Mouse (Mus musculus) forebrain, embryonic 13.5 days (tissue): ENCODE measurements at regions not wholly inside any gene's neighbourhood (a gene's known extent, or its start where the extent isn't known, plus 50 kb on each side); places are given as distances from the start of the nearest gene placed in this dataset.

Experiments
- ATAC-seq: fragments of 200-750 bp; cut with Nextera tagmentation; 2 replicates; pipeline ENCODE4 v1.8.0; 2017
- H3K27ac ChIP-seq: fragments of 300-500 bp; sonication (generic); 2 replicates; pipeline ENCODE4 v1.5.1; 2015; ENCODE audit warnings: inconsistent platforms, mild to moderate bottlenecking, moderate library complexity
- H3K27me3 ChIP-seq: fragments of 300-500 bp; sonication (generic); 2 replicates; pipeline ENCODE4 v1.6.1; 2015; ENCODE audit warnings: mild to moderate bottlenecking, inconsistent platforms
- H3K36me3 ChIP-seq: fragments of 300-500 bp; sonication (generic); 2 replicates; pipeline ENCODE4 v1.6.1; 2015; ENCODE audit warnings: mild to moderate bottlenecking, inconsistent platforms; ENCODE audit not compliant: poor library complexity, severe bottlenecking
- H3K4me1 ChIP-seq: fragments of 300-500 bp; sonication (generic); 2 replicates; pipeline ENCODE4 v1.6.1; 2015; ENCODE audit warnings: inconsistent platforms
- H3K4me2 ChIP-seq: fragments of 300-500 bp; sonication (generic); 2 replicates; pipeline ENCODE4 v1.6.1; 2015; ENCODE audit warnings: inconsistent platforms, mild to moderate bottlenecking, moderate library complexity
- H3K4me3 ChIP-seq: fragments of 300-500 bp; sonication (generic); 2 replicates; pipeline ENCODE4 v1.5.1; 2015; ENCODE audit warnings: mild to moderate bottlenecking, inconsistent platforms
- H3K9ac ChIP-seq: fragments of 300-500 bp; sonication (generic); 2 replicates; pipeline ENCODE4 v1.6.1; 2015; ENCODE audit warnings: mild to moderate bottlenecking, inconsistent platforms
- H3K9me3 ChIP-seq: fragments of 300-500 bp; sonication (generic); replicated peaks from 2 replicates; pipeline ENCODE4 v1.6.1; 2016; ENCODE audit warnings: inconsistent platforms
- WGBS: fragments of 180-500 bp; shearing (Covaris S2); methylation state at CpG from one replicate; pipeline ENCODE4 v1.1.7; 2015; 5-methylcytosine and 5-hydroxymethylcytosine counted together

GRCm38 (mm10) chr12:16051439-16051838, 234.7 kb upstream of the Trib2 start:
- H3K36me3 ChIP-seq = no peaks in the 10 kb centered on the region
- H3K4me3 ChIP-seq = no peak overlapping the region
- no peaks in the 10 kb centered on the region for H3K27me3 ChIP-seq
- H3K9me3 ChIP-seq = no peaks in the 10 kb centered on the region
- H3K27ac ChIP-seq = no peak overlapping the region
- no peak overlapping the region for H3K4me2 ChIP-seq
- no peaks in the 10 kb centered on the region for H3K4me1 ChIP-seq
- no peak for ATAC-seq
- 89% methylated on average over 2 of the region's 2 CpGs for WGBS
- no peak overlapping the region for H3K9ac ChIP-seq

- ATAC-seq = no peak
- Histone ChIP-seq H3K9me3 (no peaks in the 10 kb centered on the region), H3K27me3 (no peaks in the 10 kb centered on the region), H3K4me1 (no peaks in the 10 kb centered on the region), H3K4me2 (no peak overlapping the region), H3K9ac (no peak overlapping the region), H3K4me3 (no peak overlapping the region), H3K36me3 (no peaks in the 10 kb centered on the region), H3K27ac (no peak overlapping the region)
- 62% methylated on average over 4 of the region's 4 CpGs for WGBS
Measured at GRCm38 (mm10) chr12:16049545-16049944, 232.8 kb upstream of the Trib2 start.

- Histone ChIP-seq H3K4me1 (no peaks in the 10 kb centered on the region), H3K4me3 (no peak overlapping the region), H3K4me2 (no peak overlapping the region), H3K27ac (no peak overlapping the region), H3K36me3 (no peaks in the 10 kb centered on the region), H3K9me3 (no peaks in the 10 kb centered on the region), H3K9ac (no peak overlapping the region), H3K27me3 (no peaks in the 10 kb centered on the region)
- ATAC-seq = no peak
- WGBS = 87% methylated on average over 1 of the region's 1 CpGs
Measured at GRCm38 (mm10) chr12:16046643-16047042, 229.9 kb upstream of the Trib2 start.

DNA sequence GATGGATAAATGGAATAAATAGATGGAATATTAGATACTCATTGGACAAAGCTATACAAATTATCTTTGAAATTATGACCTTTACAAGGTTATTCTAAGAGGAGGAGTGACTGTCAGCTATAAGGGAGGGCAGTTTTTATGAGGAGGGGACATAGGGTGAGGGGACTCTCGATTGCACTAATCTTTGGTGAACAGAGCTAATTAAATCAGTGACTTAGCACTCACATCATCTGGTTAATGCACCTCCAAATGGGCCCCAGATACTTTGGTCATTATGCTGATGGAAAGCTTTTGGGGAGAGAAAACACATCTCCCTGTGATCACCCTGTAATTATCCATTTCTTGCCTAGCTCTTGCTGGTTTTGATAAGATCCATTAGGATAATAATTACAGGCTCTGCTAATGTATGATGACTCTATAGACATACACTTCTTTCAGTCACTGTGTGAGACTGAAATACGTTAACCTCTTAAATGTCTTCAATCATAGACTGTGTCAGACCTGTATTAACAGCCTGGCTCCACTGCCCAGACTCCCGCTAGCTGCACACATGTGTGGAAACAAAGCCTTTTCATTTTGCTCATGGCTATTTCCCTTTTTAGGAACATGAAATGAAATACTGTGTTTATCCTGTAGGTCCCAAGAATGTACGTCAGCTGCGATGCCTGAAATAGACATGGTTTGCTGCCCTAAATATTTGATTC, 229.2 kb upstream of the Trib2 start:
- no peak overlapping the region for H3K4me3 ChIP-seq
- H3K9me3 ChIP-seq = no peaks in the 10 kb centered on the region
- H3K4me1 ChIP-seq = peaks cover 3% of the 10 kb centered on the region; the same call in 1 of the 2 replicates
- WGBS = 53% methylated on average over 5 of the region's 5 CpGs
- H3K27me3 ChIP-seq = no peaks in the 10 kb centered on the region
- no peak overlapping the region for H3K9ac ChIP-seq
- peak overlapping the region; percentile 12; the same call in 1 of the 2 replicates for H3K27ac ChIP-seq
- no peak overlapping the region for H3K4me2 ChIP-seq
- H3K36me3 ChIP-seq = no peaks in the 10 kb centered on the region
- ATAC-seq = peak; percentile 90

- ATAC-seq = no peak
- WGBS = 92% methylated on average over 8 of the region's 8 CpGs
- no peak overlapping the region for H3K4me3 ChIP-seq
Measured at GRCm38 (mm10) chr12:16043466-16044214, 226.9 kb upstream of the Trib2 start.

GRCm38 (mm10) chr12:16042362-16042761, 225.6 kb upstream of the Trib2 start:
- no peak overlapping the region for H3K4me2 ChIP-seq

More at GRCm38 (mm10) chr12:16043466-16044214, 226.9 kb upstream of the Trib2 start:
- H3K27me3 ChIP-seq = no peaks in the 10 kb centered on the region
- no peak overlapping the region for H3K27ac ChIP-seq
- peaks cover 3% of the 10 kb centered on the region; the same call in 1 of the 2 replicates for H3K4me1 ChIP-seq
- H3K36me3 ChIP-seq = no peaks in the 10 kb centered on the region
- H3K9ac ChIP-seq = no peak overlapping the region
- H3K9me3 ChIP-seq = no peaks in the 10 kb centered on the region
- H3K4me2 ChIP-seq = no peak overlapping the region

GRCm38 (mm10) chr12:16041129-16041528, 224.4 kb upstream of the Trib2 start:
- no peaks in the 10 kb centered on the region for H3K36me3 ChIP-seq
- no peaks in the 10 kb centered on the region for H3K9me3 ChIP-seq
- H3K4me3 ChIP-seq = no peak overlapping the region
- no peak overlapping the region for H3K27ac ChIP-seq
- H3K4me2 ChIP-seq = no peak overlapping the region
- H3K27me3 ChIP-seq = no peaks in the 10 kb centered on the region
- H3K4me1 ChIP-seq = peaks cover 3% of the 10 kb centered on the region; the same call in 1 of the 2 replicates
- no peak overlapping the region for H3K9ac ChIP-seq
- 39% methylated on average over 4 of the region's 4 CpGs for WGBS
- 0 out of 2 replicates have a peak, but pooled peaks have one; percentile 21 for ATAC-seq

More at GRCm38 (mm10) chr12:16042362-16042761, 225.6 kb upstream of the Trib2 start:
- 94% methylated on average over 1 of the region's 1 CpGs for WGBS
- Histone ChIP-seq H3K27ac (no peak overlapping the region), H3K4me1 (peaks cover 3% of the 10 kb centered on the region; the same call in 1 of the 2 replicates), H3K9ac (no peak overlapping the region), H3K9me3 (no peaks in the 10 kb centered on the region), H3K4me3 (no peak overlapping the region), H3K36me3 (no peaks in the 10 kb centered on the region), H3K27me3 (no peaks in the 10 kb centered on the region)
- ATAC-seq = no peak

DNA sequence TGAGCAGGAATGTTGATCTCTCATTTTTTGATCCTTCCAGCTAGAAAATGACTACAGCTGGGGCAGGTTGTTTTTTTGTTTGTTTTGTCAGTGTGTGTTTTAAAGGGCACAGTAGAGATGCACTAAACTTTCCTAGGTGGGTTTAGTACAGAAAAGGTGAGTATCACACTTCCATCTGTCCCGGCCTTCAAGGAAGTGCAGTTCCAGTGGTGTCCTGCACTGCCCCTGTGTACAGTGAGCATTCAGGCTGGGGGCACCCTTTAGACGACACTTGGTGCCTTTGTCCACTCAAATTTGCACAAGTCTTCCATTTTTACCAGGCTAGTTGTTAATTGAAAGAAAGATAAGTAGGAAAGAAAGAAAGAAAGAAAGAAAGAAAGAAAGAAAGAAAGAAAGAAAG, 218.8 kb upstream of the Trib2 start:
- no peaks in the 10 kb centered on the region for H3K36me3 ChIP-seq
- H3K4me1 ChIP-seq = no peaks in the 10 kb centered on the region
- no peak overlapping the region for H3K4me2 ChIP-seq
- H3K27me3 ChIP-seq = no peaks in the 10 kb centered on the region
- H3K9me3 ChIP-seq = no peaks in the 10 kb centered on the region
- H3K27ac ChIP-seq = no peak overlapping the region
- 35% methylated on average over 2 of the region's 2 CpGs for WGBS
- H3K9ac ChIP-seq = no peak overlapping the region
- no peak overlapping the region for H3K4me3 ChIP-seq
- ATAC-seq = no peak

DNA sequence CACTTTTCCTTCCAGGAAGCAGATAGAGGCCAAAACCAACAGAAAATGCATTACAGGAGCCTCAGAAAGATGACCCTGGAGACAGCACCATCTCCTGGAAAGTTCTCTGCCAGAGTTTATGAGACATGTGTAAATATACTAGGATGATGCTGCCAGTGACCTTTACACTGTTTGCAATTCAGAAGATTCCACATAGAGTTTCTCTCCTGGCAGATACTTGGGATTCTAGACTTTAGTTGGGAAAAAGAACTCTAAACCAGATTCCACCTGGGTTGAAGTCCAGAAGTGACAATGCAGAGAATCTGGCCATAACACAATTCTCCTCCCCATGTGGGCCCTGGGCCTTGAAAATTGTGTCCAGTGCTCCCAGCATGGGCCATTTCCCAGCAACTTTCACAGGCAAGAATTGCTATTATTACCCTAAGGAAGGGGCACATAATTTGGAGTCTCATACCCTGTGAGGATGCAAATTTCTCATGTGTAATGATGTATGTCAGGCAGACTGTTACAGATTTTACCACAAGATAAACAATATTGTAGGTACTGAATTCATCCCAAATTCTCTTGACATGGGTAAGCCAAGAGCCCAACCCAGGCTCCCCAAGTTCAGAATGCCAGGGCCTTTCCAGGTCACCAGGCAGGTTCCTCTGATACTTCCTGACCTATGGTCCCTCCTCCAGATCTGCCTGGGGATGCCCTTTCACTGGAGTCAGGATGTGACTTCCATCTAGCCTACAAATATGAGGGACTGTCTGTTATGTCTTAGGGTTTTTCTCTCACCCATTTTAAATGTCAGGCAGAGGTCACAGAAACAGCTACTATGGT, 218.2 kb upstream of the Trib2 start:
- no peak overlapping the region for H3K4me2 ChIP-seq
- no peak for ATAC-seq
- no peak overlapping the region for H3K9ac ChIP-seq
- H3K27ac ChIP-seq = no peak overlapping the region
- H3K36me3 ChIP-seq = no peaks in the 10 kb centered on the region
- no peaks in the 10 kb centered on the region for H3K4me1 ChIP-seq
- H3K4me3 ChIP-seq = no peak overlapping the region
- no peaks in the 10 kb centered on the region for H3K27me3 ChIP-seq
- H3K9me3 ChIP-seq = no peaks in the 10 kb centered on the region

DNA sequence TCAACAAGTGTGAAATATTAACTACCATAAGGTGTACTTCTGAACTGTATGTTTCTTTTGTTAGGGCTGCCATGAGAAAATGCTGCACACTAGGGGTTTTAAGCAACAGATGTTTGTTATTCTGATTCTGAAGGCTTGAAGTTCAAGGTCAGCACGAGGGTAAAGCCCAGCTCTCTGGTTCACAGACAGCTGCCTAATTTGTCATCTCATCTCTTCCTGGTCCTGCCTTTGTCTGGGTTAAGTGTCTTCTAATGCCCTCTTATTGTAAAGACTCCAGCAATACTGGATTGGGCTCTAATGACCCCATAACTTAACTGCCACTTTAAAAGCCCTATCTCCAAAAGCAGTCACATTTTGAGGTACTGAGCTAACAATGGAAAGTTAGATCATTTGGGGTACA, 209.9 kb upstream of the Trib2 start:
- no peak overlapping the region for H3K9ac ChIP-seq
- ATAC-seq = no peak
- H3K27ac ChIP-seq = no peak overlapping the region
- no peaks in the 10 kb centered on the region for H3K36me3 ChIP-seq
- H3K4me3 ChIP-seq = no peak overlapping the region
- H3K9me3 ChIP-seq = no peaks in the 10 kb centered on the region
- WGBS = 26% methylated on average over 1 of the region's 1 CpGs
- no peaks in the 10 kb centered on the region for H3K4me1 ChIP-seq
- no peak overlapping the region for H3K4me2 ChIP-seq
- H3K27me3 ChIP-seq = no peaks in the 10 kb centered on the region

DNA sequence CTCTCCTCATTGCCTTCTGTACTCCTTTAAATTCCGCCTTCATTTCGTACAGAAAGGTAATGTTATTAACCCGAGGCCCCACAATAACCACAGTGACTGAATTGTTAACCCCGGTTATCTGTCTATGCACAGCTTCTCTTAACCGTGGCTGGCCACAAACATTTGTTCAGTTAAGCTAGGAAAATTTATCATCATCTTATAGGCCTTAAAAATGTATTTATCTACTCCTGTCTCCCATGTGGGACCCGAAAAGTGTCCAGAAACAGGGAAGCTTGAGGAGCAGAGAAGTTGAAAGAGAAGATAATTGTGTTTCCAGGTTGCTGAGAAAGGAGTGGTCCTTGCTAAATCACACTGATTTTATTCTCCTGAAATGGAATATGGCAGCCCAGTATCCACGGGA, 206.6 kb upstream of the Trib2 start:
- H3K27ac ChIP-seq = no peak overlapping the region
- no peak for ATAC-seq
- H3K36me3 ChIP-seq = no peaks in the 10 kb centered on the region
- H3K27me3 ChIP-seq = no peaks in the 10 kb centered on the region
- H3K4me3 ChIP-seq = no peak overlapping the region
- no peak overlapping the region for H3K9ac ChIP-seq
- no peaks in the 10 kb centered on the region for H3K9me3 ChIP-seq
- no peak overlapping the region for H3K4me2 ChIP-seq
- H3K4me1 ChIP-seq = no peaks in the 10 kb centered on the region
- 85% methylated on average over 7 of the region's 7 CpGs for WGBS
